Mouse (Mus musculus) thymus, postnatal 4 days (tissue): ENCODE results near the gene Cbwd1.
A peak's percentile ranks its signal among the peaks of the same experiment; 100 is the strongest.
"Not testable (repeated sequence)": the region's sequence is repeated elsewhere in the genome, so short reads cannot be mapped to it uniquely, and the experiment has no call there.

Experiments
- DNase-seq: peaks from one replicate; pipeline ENCODE4 v3.0.0; 2021

Cbwd1 gene

DNA sequence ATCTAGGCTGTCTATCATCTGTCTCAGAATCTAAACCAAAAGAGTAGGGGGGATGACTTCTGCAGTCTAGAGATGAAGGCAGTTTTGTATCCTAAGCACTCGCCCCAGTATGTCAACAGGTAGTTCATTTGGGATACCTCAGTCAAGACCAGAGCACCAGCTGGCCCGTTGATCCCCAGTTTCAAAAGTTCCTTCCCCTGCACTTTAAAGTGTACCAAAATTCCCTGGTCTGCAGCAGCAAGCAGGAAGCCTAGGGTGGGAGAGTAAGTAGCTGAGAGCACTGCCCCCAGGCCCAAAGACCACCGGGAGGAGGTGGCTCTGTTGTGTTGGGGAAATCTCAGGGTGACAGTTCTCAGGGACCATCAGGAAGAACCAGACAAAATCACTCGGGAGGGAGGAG lies 64.9 kb downstream of the Cbwd1 start:
- DNase-seq, result no peak

DNA sequence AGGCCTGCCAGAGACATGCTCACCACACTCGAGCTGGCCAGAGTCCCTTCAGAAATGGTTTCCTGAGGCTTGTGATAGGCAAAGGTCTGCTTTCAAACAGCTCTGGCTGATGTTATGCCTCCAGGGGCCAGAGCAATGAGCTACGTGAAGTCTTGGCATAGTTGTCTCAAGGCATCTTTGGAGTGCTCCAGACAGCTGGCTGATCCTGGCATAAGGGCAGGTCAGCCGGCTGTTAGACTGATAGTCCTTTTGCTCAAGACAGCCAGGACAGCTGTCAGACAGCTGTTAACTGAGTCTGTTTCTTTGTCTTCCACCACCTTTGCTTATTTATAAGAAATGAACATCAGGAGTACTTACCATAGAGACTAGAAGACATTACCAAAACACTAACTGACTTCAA lies 74.5 kb downstream of the Cbwd1 start:
- no peak for DNase-seq

DNA sequence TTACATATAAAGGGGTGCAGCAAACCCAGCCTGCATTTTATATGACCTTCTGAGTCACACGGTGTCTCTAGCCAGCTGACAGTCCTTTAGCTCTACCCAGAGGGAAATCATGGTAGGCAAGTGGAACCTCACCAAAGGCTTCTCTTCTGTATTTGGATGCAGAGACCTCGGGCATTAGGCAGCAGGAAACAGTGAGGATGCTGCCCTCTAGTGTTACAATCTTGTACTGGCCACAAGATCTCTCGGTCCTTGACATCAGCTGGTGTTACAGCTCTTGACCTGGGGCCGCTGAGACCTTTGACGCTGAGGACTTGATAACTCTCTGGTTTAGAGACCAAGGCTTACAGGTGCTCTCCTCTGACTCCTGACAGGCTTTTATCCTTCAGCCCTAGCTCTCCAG lies 75.9 kb downstream of the Cbwd1 start:
- DNase-seq, result peak; percentile 45

DNA sequence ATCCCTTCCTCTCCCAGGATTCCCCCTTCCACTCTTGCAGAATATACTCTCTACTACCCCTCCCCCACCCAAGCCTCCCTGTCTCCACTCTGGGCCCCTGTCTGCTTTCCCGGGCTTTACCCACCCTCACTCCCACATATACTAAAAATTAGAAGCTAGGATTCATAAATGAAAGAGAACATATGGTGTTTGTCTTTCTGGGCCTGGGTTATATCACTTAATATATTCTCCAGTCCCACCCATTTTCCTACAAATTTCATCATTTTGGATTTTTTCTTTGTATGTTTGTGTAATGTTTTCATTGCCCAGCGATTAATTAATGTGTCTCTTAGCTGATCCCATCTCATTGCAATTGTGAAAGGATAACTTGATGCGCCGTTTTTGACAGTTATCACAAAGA lies 80.2 kb downstream of the Cbwd1 start:
- no peak for DNase-seq

DNA sequence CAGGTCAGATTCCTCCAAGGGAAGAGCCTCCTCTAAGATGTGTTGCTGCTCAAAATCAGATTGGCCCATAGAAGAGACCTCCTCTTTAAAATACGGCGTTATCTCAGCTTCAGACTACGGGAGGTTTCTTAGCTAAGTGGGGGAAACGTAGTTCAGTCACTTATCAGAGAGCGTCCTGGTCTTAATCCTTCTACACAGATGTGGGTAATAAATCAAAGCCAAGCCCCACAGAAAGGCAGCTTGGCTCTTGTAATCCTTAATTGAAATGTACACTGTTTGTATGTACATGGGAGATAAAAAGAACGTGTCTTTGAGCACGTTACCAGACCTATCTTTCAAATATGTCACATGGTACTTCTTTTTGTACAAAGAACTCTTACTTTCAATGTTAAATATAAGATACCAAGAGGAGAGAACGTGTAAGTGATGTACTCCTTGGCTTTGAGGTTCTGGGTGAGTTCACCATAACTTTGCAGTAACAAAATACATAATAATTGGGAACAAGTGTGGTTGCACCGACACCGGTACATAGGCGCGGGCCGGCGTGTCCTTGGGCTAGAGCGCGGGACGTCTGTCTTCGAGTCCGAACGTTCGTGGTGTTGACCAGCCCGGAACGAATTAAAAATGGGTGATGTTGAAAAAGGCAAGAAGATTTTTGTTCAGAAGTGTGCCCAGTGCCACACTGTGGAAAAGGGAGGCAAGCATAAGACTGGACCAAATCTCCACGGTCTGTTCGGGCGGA lies 86.1 kb downstream of the Cbwd1 start, which contains the start of gene Gm10053:
TSS of gene Gm10053 (plus strand) at position 558 of the 742 bp plus-strand sequence.
- DNase-seq, result not testable (repeated sequence)

DNA sequence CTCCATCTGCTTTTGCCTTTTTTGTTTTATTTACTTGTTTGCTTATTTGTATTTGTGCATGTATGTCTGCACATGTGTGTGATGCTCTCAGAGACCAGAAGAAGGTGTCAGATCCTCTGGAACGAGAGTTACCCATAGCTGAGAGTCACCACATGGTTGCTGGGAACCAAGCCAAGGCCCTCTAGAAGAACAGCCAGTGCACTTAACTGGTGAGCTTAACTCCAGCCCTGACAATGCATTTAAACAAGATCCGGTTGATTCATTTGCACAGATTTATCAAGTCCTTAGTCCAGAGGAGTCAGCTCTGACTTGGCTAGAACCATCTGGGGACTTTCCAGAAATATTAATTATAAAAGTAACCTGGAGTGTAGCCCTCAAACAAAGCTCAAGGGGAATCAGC lies 87.5 kb downstream of the Cbwd1 start:
- DNase-seq, result no peak

DNA sequence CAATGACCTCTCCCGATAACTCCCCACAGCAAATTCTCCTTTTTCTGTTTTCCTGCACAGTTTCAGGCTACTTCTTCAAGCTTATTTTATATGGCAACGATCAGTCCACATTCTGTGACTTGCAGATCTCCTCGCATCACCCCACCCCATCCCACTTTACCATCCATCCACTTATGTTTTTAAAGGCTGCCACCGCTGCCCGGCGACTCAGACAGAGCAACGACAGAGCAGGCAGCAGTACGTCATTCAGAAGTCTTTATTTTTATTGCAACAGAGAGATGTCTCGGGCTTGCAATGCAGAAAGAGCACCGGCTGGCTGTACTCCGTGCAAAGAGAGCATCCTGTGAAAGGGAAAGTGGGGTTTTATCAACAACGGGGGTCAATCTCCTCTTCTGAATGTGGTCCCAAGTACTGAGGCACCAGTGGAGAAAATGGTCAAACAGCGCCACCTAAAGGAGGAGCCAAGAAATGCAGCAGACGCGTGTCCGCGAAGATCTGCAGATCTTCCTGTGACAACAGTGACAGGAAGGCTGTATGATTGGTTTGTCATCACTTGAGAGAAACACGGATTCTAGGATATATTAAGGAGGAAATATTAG lies 90.3 kb downstream of the Cbwd1 start:
- DNase-seq, result peak; percentile 73
